Mouse (Mus musculus) spleen, postnatal 10 days (tissue): Measurements from ENCODE around the gene Lhpp.

Experiments used
- DNase-seq, 2 experiments: peaks; one replicate each; pipeline ENCODE4 v3.0.0; 2021 to 2022; ENCODE audit warnings: low spot score in 2 of 2

Gene Lhpp

DNA sequence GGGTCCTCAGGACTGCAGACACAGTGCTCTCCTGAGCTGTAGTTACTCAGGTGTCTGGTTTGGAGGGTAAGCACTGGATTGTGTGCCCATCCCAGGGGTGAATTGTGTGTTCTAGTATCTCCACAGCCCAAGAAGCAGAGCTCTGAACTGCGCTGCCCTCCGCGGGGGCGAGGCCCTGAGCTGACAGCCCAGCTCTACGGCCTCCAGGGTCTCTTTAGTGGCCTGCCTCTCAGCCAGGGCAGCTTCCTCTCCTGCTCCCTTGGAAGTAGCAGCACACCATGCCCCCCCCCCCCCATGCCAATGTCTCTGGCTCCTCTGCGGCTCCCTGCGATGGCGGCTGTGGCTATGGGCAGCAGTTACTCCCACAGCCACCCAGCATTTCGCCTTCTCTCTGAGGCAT lies 101.1 kb downstream of the Lhpp start:
- no peak for DNase-seq

DNA sequence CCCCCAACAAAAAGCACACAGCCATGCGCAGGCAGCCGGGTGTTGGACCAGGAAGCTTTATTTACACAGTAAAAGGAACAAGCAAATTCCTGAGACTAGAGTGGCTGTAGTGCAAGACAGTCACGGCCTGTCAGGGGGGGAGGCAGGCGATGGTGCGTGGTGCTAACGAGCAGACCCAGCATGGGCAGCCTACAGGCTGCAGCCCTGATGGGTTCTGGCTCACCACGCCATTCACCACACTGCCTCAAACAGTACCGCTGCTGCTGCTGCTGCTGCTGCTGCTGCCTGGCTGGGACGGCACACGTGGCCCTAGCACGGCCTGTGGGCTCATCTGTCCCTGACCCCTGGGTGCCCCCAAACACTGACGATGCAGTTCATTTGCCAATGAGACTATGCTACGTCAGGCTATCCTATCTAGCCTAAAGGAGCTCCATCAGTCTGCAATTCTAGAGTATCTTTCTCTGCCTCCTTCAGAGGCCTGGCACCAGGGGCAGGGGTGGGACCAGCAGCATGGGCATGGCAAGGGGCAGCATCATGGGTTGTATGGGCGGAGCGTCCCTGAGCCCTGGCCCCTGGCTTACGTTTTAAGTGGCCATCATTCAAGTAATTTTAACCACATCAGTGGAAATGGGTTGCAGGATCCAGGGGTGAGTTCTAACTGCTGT lies 101.7 kb downstream of the Lhpp start:
- DNase-seq: no peak

DNA sequence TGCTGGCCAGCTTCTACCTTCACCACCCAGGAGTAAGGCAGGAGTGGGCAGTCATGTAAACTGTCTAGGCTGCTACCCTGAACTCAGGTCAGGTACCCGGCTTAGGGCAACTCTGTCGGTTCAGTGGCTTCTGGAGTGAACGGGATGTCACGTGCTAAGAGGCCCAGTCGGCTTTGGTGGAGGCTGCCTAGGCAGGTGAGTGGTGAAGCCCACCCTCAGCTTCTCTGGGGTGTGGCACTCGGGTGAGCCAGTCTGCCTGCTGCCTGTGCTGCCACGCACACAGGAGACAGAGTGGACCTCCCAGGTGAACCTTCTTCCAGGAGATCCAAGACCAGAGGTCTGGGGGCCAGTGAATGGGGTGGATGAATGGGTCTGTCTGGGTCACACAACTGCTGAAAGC lies 102.5 kb downstream of the Lhpp start:
- no peak for DNase-seq

DNA sequence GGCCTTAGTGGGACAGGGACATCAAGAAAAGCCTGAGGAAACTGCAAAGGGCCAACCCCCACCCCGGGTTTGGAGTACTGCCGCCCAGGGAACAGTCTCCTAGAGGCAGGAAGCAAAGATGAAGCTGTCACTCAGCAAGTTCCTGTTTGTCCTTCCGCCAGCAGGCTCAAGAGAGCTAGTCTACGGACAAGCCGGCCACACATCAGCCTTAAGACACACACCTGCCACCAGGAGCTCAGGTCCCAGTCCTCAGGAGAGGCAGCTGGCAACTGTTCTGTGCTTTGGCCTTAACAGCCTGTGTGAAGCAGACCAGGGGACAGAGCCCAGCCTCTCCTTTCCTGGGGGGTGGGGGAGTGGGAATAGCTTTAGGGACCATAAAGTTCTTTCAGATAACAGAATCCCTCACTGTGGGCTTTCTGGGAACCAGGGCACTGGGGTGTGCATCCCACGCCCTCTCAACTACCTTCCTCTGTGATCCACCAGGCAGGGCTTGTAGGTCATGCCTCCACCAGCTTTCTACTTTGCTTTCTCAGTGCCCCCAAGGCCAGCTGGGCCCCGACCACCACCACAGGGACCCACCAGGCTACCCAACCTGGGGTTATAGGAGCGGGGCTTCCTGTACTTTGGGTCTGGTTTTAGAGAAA lies 103.2 kb downstream of the Lhpp start:
- peak in 1 of 2 experiments; percentile 54 for DNase-seq

DNA sequence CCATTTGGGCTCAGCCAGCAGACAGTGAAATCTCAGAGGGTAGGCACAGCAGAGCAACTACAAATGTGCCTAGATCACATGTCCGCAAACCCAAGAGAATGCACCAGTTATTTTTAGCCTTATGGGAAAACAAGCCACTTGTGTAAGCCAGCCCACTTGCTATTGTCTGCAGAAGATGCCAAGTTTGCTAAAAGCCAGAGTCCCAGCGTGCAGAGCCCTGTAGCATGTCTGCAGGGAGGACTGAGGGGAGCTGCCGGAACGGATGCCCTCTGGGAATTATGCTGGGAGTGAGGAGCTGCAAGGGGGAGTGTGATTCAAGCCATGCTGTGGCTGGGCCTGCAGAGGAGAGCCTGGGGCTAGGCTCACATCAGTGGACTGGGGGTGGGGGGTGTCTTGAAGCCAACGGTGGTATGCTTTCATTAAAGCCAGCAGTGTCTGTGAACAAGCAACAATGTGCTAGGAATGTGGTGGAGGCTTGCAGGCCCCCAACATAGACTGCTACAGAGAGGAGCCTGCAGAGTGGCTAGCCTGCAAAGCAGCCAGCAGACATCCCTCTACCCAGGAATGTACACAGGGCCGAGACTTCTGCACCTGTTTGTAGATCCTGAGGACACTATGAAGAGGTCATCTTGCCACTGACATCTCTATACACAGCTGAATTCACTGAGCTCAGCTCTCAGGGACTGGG lies 103.9 kb downstream of the Lhpp start:
- no peak for DNase-seq

DNA sequence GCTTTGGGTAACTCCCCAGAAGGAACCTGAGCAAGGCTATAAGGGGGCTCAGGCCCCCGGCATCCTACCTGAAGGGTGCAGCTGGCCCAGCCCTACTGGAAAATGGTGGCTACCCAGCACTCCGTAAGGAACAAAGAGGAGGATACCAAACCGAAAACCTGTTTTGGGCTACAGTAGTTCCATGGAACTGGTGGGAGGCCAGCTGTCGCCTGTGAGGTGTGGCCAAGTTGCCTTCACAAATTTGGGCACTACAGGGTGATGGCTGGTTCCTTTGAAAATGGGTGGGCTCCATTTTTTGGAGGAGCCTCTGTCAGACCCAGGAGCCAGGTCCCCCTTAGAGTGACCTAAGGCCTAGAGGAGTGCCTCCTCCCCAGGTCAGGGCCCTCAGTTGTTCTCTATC lies 104.8 kb downstream of the Lhpp start:
- DNase-seq: no peak

DNA sequence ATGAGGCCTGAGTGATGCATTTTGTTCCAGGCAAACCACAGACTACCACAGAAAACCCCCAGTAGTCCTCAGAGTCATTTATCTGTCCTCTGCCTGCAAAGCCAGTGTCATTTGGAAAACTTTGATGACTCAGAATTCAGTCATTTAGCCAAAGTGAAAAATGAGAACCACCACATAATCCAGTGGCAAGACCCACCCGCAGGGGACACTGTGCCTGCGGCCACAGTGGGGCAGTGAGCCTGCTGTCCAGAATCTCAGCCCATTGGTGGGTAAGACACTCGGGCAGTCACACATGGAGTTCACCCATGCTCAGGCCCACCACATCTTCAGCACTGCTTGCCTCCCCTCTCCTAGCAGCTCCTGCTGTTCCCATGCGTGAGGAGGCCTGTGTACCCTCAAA lies 109.1 kb downstream of the Lhpp start:
- no peak for DNase-seq

DNA sequence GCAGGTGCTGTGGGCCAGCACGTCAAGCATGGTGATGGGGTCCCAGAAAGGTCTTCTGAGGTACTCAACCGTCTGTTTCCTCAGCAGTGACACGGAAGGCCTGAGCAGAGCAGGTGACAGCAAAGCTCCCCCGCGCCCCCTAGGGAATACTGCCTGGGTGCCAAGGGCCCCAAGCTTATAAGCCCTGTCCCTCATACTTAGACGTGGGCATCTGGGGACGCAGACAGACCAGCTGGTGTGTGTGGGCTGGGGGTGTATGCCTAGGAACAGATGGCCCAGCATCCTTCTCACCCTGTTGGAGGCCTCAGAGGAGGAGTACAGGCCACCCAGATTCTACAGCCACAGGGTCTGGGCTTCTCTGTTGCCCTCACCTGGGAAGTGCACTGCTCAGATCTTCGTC lies 110.1 kb downstream of the Lhpp start:
- DNase-seq: peak in 1 of 2 experiments; percentile 88

DNA sequence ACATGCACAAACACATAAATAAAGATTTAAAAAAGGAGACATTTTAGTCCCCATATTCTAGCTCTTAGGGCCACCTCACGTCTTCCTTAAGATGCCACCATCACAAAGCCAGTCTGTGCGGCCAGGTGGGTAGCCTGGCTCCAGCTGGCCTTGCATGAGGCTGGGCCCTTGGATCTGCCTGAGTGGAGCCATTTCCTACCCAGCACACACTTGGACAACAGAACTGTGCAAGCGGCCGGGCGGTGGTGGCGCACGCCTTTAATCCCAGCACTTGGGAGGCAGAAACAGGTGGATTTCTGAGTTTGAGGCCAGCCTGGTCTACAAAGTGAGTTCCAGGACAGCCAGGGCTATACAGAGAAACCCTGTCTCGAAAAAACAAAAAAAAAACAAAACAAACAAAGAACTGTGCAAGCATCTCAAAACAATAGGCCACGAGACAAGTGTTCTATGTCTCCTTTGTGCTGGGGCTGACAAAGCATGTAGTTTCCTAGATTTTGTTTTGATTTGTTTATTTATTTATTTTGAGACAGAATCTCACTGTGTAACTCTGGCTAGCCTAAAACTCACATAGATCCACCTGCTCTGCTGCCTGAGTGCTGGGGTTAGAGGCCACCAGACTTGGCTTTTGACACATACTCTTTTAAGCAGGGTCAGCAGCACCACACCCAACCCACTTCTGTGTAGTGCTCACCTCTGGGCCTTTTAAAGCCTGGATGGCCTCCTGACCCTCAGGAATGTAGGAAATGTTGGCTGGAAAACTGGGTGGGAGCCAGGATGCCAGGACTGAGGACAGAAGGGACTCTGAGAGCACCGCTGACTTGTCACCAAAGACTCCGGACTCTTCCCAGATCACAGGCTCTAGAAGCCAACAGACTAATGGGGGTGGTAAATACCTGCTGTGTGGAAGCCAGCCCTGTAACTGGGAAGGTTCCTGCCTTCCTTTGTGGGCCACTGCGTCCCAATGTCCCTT lies 112.2 kb downstream of the Lhpp start:
- no peak for DNase-seq

DNA sequence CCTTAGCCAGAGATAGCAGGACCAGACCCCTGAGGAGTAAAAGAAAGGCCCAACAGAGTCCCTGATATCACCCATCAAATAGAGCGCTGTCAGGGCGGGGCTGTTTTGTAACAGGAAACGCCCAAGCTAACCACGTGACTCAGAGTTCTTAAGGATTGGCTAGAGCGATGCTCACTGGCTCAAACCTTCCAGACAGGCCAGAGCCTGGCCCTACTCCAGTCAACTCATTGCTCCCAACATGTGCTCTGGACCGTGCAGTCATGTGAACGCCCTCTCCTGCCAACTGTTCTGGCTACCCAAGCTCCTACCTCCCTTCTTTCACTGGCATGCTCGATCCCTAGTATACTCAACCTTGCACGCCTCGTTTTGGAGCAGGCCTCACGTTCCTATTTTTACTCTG lies 113.5 kb downstream of the Lhpp start:
- peak in 1 of 2 experiments; percentile 74 for DNase-seq

DNA sequence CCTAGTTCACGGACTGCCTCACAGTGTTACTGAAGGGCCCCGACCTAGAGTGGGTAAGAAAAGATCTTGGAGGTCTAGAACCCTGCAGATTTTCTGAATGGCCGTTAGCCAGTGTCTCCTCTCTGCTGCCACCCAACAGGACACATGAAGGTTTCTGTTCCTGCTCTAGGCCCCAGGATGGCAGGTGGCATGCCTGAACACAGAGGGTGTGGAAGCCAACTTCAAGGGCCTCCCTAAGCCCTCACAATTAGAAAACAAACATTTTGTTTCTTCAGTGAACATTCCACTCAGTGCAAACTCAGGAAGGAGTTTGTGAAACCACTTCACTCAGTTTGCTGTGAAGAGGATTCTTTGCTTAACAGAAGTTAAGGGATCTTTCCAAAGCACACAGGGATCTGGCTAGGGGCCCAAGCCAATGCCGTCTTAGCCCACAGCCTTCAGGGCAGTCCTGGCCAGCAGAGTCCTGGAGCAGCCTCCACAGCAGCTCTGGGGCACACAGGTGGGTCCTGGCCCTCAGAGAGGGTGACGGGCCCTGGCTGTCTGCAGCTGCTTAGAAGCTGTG lies 114.1 kb downstream of the Lhpp start:
- DNase-seq: no peak

DNA sequence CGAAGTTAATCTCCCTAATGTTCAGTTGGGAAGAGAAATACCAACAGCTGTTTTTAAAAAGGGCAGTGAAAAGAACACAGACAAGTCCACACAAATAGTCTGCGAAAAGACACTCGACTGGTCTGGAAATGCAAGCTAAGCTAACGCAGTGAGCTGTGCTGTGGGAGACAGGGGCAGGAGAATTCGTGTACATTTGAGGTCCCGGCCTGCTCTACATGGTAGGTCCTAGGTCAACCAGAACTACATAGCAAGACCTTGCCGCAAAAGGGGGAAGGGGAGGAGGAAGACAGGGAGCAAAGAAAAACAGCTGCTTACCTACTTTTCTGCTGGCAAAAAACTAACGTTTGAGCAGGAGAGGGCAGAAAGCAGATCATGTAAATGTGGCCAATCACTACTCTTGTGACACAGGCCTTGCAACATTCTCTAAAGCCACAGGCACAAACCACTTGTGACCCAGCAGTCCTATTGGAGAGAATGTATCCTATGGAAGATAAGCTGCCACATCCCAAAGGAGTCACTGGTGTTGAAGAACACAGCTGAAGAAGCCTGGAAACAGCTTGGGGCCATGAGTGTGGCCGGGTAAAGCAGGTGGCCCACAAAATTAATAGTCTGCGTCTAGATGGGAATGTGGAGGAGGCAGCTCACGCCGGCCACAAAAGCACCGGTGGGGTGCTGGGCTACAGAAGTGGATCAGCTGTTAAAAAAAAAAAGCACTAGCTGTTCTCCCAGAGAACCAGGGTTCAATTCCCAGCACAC lies 115.8 kb downstream of the Lhpp start:
- DNase-seq: no peak

DNA sequence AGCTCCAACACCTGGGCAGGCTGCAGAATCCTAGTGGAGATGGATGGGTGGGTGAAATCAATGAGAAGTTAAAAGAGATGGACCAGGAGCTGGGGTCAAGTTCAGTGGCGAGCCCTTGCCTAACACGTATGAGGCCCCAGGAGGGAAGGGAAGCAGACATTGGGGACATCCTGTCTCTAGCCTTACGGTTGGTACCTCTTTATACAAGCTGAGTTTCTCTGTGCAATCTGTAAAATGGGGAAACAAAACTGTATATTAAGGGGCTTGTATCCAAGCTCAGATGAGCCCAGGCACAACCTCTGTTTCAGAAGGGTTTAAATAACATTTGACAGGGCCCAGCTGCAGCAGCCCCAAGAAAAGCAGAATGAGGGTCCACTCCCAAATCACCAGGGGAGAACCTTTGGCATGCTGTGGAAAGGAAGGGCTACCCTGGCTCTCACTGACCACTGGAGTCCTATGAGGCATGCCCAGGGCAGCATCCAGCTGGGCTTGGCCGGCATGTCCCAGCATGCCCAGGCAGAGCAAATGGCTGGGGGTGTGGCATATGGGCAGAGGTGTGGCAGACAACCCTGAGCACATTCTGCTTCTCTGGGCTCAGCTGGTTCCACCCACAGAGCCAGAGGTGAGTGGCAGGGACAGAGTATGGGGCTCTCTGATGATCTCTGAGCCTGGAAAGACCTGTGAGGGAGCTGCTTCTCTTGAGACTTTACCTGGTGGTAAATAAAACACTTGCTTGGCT lies 118.8 kb downstream of the Lhpp start:
- no peak for DNase-seq

DNA sequence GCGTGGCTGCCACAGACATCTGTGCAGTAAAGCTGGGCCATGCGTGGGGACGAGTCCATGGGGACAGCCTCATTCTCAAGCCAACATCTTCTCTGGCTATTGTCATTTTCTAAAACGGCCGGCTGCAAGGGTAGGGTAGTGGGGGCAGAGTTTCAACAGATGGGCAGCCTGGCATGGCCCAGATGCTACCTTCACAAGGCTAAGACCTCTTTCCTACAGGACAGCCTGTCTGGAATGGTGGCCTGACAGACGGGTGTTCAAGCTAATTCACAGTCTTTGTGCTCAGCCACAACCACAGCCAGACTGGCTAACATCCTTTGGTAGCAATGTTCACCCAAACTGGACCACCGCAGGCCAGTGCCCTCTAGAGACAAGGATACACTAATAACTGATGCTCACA lies 120.1 kb downstream of the Lhpp start:
- no peak for DNase-seq

DNA sequence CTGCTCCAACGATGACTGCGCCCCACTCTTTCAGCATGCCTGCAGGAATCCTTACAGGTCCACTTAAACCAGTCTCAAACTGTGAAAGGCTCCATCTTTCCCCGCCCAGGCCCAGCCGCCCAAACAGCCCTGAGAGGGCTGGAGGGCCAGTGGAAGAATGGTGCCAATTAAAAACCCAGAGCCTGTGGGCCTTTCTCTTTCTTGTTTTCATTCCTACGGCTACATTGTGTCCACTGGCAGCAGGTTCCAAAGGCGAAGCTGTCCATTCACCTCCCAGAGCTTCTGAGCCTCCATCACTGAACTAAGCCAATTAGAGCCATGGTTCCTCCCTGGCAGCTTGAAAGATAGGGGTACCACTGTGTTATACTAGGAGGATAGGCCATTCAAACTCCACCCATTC lies 121.1 kb downstream of the Lhpp start:
- no peak for DNase-seq

DNA sequence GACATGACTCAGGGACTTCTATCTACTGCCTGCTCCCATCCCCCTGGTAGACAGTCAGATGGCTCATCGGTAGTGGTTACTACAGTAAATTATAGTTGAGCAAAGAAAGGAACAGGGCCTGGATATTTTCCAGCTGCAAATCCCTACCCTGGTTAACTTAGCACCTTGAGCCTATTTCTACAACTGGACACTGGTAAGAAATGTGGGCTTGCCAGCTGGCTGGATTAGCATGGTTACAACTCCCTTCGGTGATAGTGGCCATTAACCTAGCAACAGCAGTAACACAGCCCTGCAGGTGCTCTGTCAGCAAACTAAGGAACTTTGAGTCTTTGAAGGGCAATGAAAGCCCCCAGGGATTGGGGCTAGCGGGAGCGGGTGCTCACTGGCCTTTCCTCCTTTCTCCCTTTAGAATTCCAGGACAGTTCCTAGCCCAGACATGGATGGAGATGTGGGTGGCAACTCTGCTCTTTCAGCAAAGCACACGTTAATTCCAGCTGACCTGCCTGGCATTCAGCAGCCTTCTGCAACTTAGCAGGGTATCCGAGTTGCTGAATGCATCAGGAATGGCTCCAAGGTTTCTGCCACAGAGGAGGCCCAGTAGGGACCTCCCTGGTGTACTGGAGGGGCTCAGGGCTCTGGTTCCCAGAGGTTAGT lies 121.8 kb downstream of the Lhpp start:
- no peak for DNase-seq

DNA sequence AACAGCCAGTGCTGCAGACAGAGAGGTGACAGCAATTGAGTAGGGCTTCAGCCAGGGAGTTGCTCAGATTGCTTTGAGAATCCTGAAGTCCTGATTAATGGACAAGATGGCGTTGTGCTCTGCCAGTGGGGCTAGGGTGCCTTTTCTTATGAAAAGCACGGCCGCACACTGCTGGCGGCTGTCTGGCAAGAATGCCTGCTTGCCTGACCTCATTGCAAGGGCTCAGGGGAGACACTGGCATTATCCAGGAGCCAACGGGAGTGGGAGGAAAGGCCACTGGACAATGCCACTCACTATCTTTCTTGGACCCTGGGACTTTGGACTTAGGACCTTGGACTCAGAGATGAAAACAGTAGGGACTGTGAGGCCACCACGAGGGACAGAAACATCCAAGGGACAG lies 123.1 kb downstream of the Lhpp start:
- DNase-seq: no peak

DNA sequence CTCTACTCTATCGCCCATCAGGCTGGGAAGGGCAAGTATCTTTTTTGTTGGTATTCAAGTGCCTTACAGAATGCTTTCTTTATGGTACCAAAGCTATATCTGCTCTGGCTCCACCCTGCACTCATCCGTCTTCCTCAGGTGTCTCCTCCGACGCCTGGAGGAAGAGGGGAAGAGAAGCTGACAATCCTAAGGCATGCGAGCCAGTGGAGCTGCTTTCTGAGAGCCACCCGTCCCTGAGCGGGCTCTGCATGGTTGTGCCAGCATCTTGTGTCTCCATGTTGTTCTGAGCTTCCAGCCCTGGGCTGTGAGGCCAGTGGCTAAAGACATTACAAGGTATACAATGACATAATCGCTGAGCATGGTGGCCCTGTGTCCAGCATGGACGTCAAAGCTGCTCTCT lies 123.8 kb downstream of the Lhpp start:
- no peak for DNase-seq

DNA sequence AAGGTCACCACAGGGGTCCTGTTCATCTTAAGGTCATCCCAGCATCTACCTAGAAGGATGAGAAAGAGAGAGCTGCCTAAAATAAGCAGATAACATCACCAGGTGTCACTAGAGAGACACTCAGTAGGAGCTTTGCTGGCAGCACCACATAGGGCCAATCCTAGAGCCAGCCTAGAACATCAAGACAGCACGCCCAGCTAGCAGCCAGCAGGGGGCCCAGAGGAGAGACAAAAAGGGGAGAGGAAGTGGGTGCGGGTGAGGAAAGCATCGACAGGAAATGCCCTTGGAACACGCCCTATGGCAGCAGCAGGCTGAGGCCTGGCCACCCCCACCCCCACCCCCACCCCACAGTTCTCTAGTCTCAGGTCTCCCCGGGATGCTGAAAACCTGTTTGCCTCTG lies 124.7 kb downstream of the Lhpp start:
- DNase-seq: peak in 1 of 2 experiments; percentile 87
